In genomic region chr2:65213675-65214074, GRCm38 (mm10) we compare ENCODE assay signal across 15 mouse cellular contexts.
"Had no signal": no experiment of that assay in that cellular context is flagged by ENCODE, and none has a peak within 500 bp of the region (broad histone marks: within the 10 kb centered on the region; RNA-seq: fewer than 3 reads in every experiment).

No protein-coding gene starts in this region.

- H3K9me3 ChIP-seq: neural tube, embryonic 15.5 days; stomach, embryonic 15.5 days had no signal

- DNase-seq: retina, postnatal 1 day; right cerebral cortex, adult 18-20 months; right cerebral cortex, postnatal 14 days; right cerebral cortex, postnatal 25 days; right cerebral cortex, postnatal 4 days; spleen, adult 18-20 months; thymus, adult 18-20 months; thymus, adult 2 months; thymus, postnatal 14 days; thymus, postnatal 25 days; thymus, postnatal 36 days; thymus, postnatal 4 days had no signal

- H3K36me3 ChIP-seq: neural tube, embryonic 15.5 days; stomach, embryonic 15.5 days had no signal

- H3K4me3 ChIP-seq: neural tube, embryonic 15.5 days; stomach, embryonic 15.5 days had no signal

- H3K9ac ChIP-seq: neural tube, embryonic 15.5 days; stomach, embryonic 15.5 days had no signal

- H3K27ac ChIP-seq: neural tube, embryonic 15.5 days; stomach, embryonic 15.5 days; stomach, postnatal 0 days had no signal

- H3K27me3 ChIP-seq: neural tube, embryonic 15.5 days; stomach, embryonic 15.5 days had no signal

- H3K4me1 ChIP-seq: neural tube, embryonic 15.5 days; stomach, embryonic 15.5 days had no signal

- H3K4me2 ChIP-seq: neural tube, embryonic 15.5 days; stomach, embryonic 15.5 days had no signal
